Mouse (Mus musculus): ENCODE results near the gene Fxyd2.

The Fxyd2 gene

DNA sequence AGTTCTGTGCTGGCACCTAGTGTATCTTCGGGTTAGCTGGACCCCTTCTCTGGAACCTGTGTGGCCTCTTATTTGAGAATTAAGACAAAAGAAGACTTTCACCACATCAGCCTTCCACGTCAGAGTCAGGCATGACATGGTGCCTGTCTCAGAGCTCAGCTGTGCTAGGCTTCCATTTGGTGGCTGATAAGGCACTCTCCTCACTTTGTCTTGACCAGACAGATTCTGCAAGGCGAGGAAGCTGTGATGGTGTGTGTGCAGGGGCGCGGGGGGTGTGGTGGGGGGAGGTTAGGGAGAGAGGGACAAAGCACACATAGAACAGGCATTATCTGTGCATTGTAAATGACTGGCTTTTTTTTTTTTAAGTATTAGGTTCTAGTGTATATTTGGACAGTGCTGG lies 29.9 kb downstream of the Fxyd2 start:
- DNase-seq (ENCODE audit: low read depth), result no peak

DNA sequence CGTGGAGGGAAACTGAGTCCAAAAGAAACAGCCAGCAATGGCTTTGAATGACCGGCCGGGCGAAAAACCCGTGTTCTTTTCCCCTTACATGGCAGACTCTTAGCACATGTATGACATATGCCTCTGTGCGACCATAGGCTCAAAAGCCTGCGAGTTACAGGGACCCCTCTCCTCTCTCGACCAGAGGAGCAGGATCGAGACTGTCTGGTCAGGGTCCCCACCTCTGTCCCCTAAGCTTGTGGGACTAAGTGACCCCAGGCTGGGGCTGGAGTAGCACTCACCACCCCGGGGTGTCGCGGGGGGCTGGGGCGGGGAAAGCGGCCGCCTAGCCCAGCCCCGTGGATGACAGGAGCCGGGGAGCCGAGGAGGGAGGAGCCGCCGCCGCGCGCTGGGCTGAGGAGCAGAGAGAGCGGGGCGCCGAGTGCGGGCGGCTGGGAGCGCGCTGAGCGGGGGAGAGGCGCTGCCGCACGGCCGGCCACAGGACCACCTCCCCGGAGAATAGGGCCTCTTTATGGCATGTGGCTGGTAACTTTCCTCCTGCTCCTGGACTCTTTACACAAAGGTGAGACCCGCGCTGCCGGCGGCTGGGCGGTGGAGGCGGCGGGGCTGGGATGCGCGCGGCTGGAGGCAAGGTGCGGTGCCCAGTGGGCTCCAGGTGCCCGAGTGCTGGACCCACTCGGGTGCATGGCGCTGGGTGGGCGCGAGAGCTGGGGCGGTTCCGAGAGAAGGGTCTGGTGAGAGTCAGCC lies 30.7 kb downstream of the Fxyd2 start:
- DNase-seq (ENCODE audit: low read depth), result no peak

- DNase-seq (ENCODE audit: low read depth), result no peak
Observed at GRCm38 (mm10) chr9:45430698-45430959, 31.2 kb downstream of the Fxyd2 start.

DNA sequence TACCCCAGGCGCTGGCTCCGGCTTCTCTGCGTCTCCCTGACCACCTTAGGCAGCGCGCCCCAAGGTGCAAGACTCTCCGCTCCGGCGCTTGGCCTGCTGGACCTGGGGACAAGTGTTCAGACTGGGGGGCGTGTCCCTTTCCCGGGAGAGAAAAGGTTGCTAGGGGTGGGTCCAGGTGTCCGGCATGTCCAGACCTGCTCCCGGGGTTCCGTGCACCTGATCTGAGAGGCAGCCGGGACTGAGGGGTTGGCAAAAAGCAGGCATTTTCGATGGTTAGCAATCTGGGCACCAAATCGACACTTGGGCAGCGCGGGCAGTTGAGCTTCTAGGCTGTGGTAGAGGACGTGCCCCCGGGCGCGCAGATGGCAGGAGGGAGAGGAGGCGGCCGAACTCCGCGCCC lies 31.7 kb downstream of the Fxyd2 start:
- no peak for DNase-seq (ENCODE audit: low read depth)

- DNase-seq (ENCODE audit: low read depth), result no peak
Observed at GRCm38 (mm10) chr9:45432639-45433038, 33.2 kb downstream of the Fxyd2 start.

GRCm38 (mm10) chr9:45433119-45433518 lies 33.6 kb downstream of the Fxyd2 start:
- DNase-seq (ENCODE audit: low read depth), result no peak

- DNase-seq (ENCODE audit: low read depth), result no peak
Observed at GRCm38 (mm10) chr9:45434171-45434570, 34.7 kb downstream of the Fxyd2 start.

GRCm38 (mm10) chr9:45439025-45439424 lies 39.6 kb downstream of the Fxyd2 start:
- DNase-seq (ENCODE audit: low read depth), result no peak

GRCm38 (mm10) chr9:45440083-45440784 lies 40.8 kb downstream of the Fxyd2 start:
- no peak for DNase-seq (ENCODE audit: low read depth)

- DNase-seq (ENCODE audit: low read depth), result no peak
Observed at GRCm38 (mm10) chr9:45444251-45444798, 44.9 kb downstream of the Fxyd2 start.

DNA sequence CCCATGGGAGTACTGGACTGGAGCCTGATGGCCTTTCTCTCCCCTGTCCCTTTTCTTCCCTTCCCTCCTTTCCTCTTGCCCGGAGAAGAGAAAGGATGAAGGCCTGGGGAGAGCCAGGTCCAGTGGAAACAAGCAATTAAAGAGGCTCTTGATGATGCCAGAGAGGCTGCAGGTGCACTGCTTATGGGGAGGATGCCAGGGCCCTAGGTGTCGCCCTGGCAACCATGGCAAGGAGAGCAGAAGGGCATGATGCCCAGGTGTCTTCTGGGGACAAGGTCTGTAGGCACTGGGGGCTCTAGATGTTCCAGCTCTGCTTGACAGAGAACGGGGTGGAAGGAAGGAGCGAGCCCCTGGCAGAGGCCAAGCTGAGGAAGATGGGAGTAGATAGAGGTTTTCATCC lies 50.2 kb downstream of the Fxyd2 start:
- no peak for DNase-seq (ENCODE audit: low read depth)

- DNase-seq (ENCODE audit: low read depth), result no peak
Observed at GRCm38 (mm10) chr9:45451346-45451745, 51.9 kb downstream of the Fxyd2 start.

DNA sequence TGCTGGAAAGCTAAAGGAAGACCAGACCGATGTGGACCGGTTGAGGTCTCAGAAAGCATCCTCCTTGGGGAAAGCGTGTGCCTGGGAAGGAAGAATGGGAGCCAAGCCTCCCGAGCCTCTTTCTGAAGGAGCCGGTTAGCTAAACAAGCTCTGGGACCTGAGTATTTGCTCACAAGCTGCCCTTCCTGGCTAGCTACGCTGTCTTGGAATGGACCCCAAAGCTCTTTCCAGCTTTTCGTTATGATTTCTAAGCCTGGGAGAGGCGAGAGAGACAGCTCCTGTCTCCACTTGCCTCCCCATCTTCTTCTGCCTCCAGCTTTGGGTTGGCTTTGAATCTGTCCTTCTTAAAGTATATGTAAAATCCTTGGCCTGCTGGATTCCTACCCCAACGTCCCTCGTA lies 54.6 kb downstream of the Fxyd2 start:
- DNase-seq (ENCODE audit: low read depth), result no peak

- DNase-seq (ENCODE audit: low read depth), result no peak
Observed at GRCm38 (mm10) chr9:45454889-45455610, 55.6 kb downstream of the Fxyd2 start.

- DNase-seq (ENCODE audit: low read depth), result no peak
Observed at GRCm38 (mm10) chr9:45457200-45457599, 57.7 kb downstream of the Fxyd2 start.

GRCm38 (mm10) chr9:45458363-45458762 lies 58.9 kb downstream of the Fxyd2 start:
- no peak for DNase-seq (ENCODE audit: low read depth)

Data from c-Kit-positive CD71-positive TER-119-negative erythroid progenitor cells, embryonic 14.5 days (primary cell).